Mouse (Mus musculus) layer of hippocampus, postnatal 25 days (tissue): ENCODE measurements around the gene Rsph6a. TPM values are rescaled to one million over a fixed set of nuclear protein-coding genes. Genes with fewer than 3 reads are reported as not detected.

ENCODE experiments used
- DNase-seq, 2 experiments: peaks; one replicate each; pipeline ENCODE4 v3.0.0; 2022; ENCODE audit warnings: mixed read lengths in 2 of 2, low spot score in 1 of 2; ENCODE audit errors: extremely low spot score in 1 of 2
- microRNA-seq, 2 experiments: library from miRNA; unstranded; fragments of <30 nt; microRNA quantifications; one replicate each; pipeline ENCODE4 v1.2.0; 2021
- total RNA-seq, 2 experiments: library from RNA; stranded (reverse); gene quantifications; 2 replicates each; pipeline ENCODE4 v1.2.3; 2021

Rsph6a gene
- total RNA-seq, 2 experiments from 2014 or later = 0.10 TPM; not detected in 1

DNA sequence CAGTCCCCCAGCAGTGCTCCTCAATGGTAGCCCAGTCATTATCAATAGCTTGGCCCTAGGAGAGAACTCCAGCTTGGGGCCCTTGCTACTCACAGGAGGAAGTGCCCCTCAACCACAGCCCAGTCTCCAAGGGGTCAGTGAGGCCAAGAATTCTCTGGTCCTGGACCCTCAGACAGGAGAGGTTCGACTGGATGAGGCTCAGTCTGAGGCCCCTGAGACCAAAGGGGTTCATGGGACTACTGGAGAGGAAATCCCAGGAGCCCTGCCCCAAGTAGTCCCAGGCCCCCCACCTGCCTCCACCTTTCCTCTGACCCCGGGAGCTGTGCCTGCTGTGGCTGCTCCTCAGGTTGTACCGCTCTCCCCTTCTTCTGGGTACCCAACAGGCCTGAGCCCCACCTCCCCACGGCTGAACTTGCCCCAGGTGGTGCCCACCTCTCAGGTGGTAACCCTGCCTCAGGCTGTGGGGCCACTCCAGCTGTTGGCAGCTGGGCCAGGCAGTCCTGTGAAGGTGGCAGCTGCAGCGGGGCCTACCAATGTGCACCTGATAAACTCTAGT lies 42.0 kb downstream of the Rsph6a start:
- DNase-seq = no peak

DNA sequence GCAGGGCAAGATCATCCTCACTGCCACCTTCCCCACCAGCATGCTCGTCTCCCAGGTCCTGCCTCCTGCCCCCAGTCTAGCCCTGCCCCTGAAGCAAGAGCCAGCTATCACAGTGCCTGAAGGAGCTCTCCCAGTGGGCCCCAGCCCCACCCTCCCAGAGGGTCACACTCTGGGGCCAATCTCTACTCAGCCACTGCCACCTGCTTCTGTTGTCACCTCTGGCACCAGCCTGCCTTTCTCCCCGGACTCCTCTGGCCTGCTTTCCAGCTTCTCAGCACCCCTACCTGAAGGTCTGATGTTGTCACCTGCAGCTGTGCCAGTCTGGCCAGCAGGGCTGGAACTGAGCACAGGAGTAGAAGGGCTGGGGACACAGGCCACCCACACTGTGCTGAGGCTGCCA lies 42.7 kb downstream of the Rsph6a start:
- no peak for DNase-seq

DNA sequence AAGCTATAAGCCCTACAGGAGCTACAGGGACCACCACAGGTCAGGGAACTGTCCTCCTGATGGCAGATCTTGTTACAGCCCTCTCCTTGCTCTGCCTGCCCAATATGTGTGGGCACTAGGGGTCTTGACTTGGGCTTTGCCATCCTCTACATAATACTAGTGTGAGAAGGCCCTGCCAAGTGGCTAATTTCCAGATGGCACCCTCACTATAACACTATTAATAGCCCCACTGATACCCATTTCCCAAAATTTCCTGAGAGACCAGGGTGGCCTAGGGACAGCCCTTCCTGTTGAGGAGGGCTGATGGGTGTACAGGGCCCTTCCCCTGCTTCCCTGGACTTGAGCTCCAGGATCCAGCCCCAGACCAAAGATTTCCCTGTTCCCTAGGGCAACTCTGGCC lies 43.4 kb downstream of the Rsph6a start:
- DNase-seq = no peak

DNA sequence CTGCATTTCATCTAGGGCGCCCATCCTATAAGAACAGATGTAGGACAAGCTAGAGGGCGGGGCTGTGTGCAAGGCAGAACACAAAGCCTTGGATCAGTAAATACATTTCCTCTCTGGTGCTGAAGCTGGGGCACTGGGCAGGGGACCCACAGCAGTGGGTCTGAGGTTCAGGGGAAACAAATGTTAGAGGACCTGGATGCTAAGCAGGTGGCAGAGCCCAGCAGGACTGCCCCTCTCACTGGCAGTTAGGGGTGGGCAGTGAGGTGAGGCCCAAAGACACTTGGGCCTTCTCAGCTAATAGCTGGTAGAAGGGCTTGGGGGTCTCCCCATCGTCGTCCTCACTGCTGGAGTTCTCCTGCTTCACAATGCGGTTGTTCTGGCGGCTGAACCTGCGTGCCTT lies 44.3 kb downstream of the Rsph6a start:
- no peak for DNase-seq

DNA sequence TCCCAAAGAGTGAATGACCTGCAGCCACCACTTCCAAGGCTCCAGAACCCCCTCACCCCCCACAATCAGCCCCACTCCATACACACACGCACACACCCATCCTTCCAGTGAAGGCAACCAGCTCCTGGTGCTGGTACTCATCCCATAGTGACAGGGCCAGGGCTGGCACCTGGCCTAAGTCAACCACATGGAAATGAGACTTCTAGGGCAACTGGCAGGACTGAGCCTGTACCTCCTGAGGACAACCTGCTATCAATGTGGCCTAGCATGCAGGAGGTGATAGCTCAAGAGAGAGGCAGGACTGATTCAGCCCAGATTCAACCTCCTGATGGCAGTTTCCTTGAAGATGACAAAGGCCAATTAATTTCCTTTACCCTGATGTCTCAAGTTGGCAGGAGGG lies 45.8 kb downstream of the Rsph6a start:
- no peak for DNase-seq

DNA sequence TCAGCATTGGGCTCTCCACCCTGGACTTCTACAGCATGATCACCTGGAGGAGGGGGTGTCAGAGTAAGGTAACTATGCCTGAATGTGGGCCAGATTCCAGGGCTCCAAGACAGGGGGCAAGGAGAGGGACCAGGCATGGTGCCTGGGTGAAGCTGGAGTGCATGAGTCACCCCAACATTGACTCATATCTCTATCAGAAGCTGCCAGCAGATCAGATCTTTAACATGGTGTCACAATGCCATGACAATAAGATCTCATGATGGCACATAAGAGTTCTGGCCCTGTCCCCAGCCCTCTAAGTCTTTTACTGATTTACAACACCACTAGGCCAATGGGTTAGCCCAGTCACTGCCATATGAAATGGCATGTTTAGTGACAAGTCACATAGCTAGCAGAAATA lies 49.3 kb downstream of the Rsph6a start:
- no peak for DNase-seq

DNA sequence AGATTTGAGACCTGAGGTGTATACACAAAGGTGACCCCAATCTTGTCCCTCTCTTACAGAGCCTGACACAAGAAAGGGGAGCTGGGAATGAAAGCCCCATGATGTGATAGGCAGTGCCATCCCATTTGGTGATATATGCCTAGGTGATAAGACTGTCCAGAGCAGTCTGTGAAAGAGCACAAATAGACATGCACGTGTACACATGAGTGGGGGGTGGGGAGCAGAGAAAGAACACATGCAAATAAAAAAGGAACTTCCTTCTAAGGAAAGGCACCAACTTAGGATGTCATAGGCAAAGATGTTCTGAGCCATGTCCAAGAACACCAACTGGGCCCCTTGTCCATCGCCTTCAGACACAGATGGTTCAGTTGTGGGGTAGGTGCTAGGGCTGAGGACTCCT lies 50.0 kb downstream of the Rsph6a start:
- DNase-seq = no peak

DNA sequence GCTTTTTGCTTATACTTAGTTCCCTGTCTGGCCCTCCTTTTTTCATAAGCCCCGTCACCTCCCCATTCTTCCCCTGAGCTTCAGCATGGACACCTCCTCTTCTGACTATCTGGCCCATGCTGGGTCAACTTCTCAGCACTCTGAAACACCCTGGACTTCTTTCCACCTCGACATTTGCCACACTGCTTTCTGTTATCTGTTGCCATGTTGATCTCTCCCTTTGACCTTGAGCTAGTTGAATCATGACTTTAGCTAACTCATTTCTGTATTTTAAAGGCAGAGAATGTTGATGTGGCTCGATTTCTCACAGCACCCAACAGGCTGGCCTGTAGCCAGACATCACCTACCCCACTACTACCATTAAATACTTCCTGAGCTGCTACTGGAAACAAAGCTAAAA lies 52.9 kb downstream of the Rsph6a start:
- no peak for DNase-seq

DNA sequence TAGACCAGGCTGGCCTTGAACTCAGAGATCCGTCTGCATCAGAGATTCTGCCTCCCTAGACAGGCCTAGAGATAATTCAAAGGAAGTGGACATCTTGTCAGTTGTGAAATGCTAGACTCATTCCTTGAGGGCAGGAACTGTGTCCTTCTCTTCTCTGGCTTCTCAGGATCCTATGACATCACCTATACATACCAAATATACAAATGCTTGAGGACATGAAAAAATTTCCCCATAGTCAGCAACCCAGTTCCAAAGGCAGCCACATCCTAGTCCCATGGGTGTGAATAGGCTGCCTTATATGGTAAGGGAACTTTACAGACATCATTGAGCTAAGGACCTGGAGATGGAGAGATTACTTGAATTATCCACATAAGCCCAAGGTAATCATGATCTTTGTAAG lies 55.1 kb downstream of the Rsph6a start:
- DNase-seq = no peak

DNA sequence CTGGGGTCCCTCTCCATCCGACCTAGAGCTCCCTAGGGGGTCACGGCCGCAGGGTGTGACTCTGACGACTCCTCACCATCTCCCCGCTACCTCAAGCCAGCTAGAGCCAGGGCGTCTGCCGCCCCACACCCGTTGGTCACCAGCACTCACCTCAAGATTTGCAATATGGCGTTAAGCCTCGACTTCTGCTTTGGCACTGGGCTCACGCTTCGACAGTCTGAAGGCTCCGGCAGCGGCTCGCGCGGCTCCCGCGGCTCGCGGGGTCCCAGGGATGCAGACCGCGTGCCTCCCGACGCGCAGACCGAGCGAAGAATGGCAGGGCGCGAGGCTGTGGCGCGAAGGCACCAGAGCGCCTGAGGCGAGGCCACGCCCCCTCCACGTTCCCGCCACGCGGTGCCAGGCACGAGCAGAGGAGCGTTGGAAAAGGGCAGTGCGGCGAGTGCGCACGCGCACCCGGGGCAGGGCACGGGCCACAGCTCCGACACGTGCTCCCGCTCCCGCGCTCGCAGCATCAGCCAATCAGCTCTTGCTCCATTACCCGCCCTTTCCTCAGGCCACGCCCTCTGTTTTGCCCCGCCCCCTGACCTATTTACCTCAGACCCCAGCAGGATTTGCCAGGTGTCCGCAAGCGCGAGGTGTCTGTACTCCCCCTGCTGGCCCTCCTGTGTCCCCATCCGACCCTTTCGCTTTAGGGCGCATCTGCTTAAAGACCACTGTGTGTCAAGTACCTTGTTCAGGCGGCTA lies 63.7 kb downstream of the Rsph6a start, which contains the start of gene Gm4969:
Gene Gm4969, minus strand, starts transcription at position 341 of the 744 bp plus-strand sequence.
- DNase-seq = peak in 1 of 2 experiments; percentile 31

DNA sequence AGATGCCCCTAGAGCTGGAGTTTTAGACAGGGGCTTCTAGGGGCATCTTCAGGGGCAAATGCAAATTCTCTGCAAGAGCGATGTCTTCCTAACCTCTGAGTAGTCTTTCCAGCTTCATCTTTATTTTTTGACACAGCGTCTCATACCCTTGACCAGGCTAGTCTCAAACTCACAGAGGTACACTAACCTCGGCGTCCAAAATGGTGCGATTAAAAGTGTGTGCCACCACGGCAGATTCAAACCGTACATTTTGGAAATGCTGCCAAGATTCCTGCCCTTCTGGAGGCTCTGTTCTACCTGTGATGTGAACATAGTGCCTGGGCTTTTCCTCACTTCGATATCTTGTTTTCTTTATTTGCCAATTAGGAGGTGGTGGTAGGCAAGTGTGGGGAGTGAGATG lies 64.6 kb downstream of the Rsph6a start:
- no peak for DNase-seq

DNA sequence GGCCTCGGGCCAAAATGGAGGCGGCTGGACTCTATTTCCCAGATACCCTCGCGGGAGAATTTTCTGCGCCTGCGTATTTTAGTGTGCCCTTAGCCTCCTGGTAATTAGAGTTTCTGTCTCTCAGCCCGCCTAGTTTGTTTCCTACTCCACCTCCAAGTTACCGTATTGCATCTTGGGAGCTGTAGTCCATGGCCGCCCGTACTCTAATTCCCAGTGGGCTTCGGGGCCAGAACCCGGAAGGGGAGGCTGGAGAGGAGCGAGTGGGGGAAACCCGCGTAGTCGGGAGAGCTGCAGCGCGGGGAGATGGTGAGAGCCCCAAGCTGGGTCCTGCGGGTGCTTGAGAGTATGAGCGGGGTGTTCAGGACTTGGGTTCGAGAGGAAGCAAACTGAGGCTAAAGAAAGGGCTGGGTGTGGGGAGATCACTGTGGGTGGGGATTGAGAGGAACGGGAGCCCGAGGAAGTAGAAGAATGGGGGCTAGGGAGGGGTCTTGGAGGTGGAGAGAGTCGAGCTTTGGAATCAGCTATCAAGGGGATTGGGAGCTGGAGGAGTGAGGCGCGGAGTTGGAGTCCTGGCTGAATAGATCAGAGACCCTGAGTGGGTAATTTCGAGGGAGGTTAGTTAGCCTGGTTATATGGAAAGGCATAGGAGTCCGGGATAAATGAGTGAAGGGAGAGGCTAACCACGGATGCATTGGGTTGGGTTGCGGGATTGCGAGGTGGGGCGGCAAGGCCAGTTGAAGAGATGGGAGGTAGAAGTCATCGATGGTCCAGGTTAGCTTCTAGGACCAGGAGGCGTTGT lies 65.3 kb downstream of the Rsph6a start, which contains the start of gene Fbxo46:
Gene Fbxo46, plus strand, starts transcription at position 229 of the 799 bp plus-strand sequence.
- peak; percentile 79 to 82 for DNase-seq

DNA sequence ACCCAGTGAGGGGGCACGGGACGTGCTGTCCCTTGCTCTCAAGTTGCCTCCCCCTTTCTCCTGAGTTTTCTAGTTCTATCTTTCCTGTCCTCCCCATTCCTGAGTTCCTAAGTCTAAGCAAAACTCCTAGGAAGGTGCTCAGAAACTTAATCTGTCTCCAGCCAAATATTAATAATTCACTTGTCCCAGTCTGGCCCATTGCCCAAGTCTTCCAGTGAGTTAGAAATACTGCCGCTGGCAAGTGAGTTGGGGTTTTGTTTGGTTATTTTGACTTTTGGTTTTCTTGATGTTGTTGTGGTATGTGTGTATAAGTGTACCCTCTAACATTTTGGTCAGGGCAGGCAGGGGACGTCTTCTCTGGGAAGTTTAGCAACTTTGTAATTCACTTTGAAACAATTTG lies 67.2 kb downstream of the Rsph6a start:
- no peak for DNase-seq

Small RNA genes lying within 50 kb of the gene (microRNA-seq; reads per million reads assigned to microRNA genes)
- 2.9 to 3.2 reads per million in 2 experiments for gene Mir3100

Other genes with a start within 250 kb of the Rsph6a start
- gene Psg17, start 233.1 kb upstream of the Rsph6a start, total RNA-seq = not detected
- 1 to 10 TPM; 1.9 to 2.2 TPM for gene Mill2, start 214.7 kb upstream of the Rsph6a start, total RNA-seq
- 10 to 100 TPM in 1 of 2 experiments, 1 to 10 TPM in 1; 8.6 to 17.9 TPM for gene Pglyrp1, start 183.4 kb upstream of the Rsph6a start, total RNA-seq
- 10 to 100 TPM in 1 of 2 experiments, 1 to 10 TPM in 1; 9.5 to 13.5 TPM for gene Ccdc61, start 144.3 kb upstream of the Rsph6a start, total RNA-seq
- 10 to 100 TPM; 69.2 to 93.3 TPM for gene Nova2, start 128.8 kb upstream of the Rsph6a start, total RNA-seq
- gene Nanos2, start 67.3 kb upstream of the Rsph6a start, total RNA-seq = under 1 TPM; 0.17 to 0.70 TPM
- gene Mypop, start 63.4 kb upstream of the Rsph6a start, total RNA-seq = 10 to 100 TPM; 44.9 to 48.3 TPM
- 10 to 100 TPM; 51.7 to 53.5 TPM for gene Irf2bp1, start 50.6 kb upstream of the Rsph6a start, total RNA-seq
- not detected for gene Foxa3, start 31.2 kb upstream of the Rsph6a start, total RNA-seq
- 100 to 1,000 TPM; 111 to 113 TPM for gene Sympk, start 30.3 kb upstream of the Rsph6a start, total RNA-seq
- gene Dmwd, start 21.5 kb downstream of the Rsph6a start, total RNA-seq = 100 to 1,000 TPM; 151 to 152 TPM
- gene Dmpk, start 29.2 kb downstream of the Rsph6a start, total RNA-seq = 10 to 100 TPM; 26.7 to 39.3 TPM
- 1 to 10 TPM; 1.8 to 2.6 TPM for gene Six5, start 39.9 kb downstream of the Rsph6a start, total RNA-seq
- gene Gm4969, start 63.7 kb downstream of the Rsph6a start, total RNA-seq = under 1 TPM; 0.42 to 0.49 TPM
- 10 to 100 TPM; 13.2 to 14.2 TPM for gene Fbxo46, start 65.2 kb downstream of the Rsph6a start, total RNA-seq
- gene Qpctl, start 94.6 kb downstream of the Rsph6a start, total RNA-seq = 10 to 100 TPM; 17.9 to 19.7 TPM
- gene Snrpd2, start 95.0 kb downstream of the Rsph6a start, total RNA-seq = 10 to 100 TPM; 72.4 to 84.8 TPM
- gene Gipr, start 111.4 kb downstream of the Rsph6a start, total RNA-seq = under 1 TPM; 0.37 to 0.77 TPM
- 100 to 1,000 TPM; 157 to 164 TPM for gene Eml2, start 121.7 kb downstream of the Rsph6a start, total RNA-seq
- 1 to 10 TPM; 2.2 to 2.5 TPM for gene Gpr4, start 157.8 kb downstream of the Rsph6a start, total RNA-seq
- 10 to 100 TPM; 36.5 to 41.5 TPM for gene Opa3, start 173.6 kb downstream of the Rsph6a start, total RNA-seq
- 10 to 100 TPM; 15.2 to 16.3 TPM for gene Vasp, start 217.1 kb downstream of the Rsph6a start, total RNA-seq
- not detected for gene Ppm1n, start 225.4 kb downstream of the Rsph6a start, total RNA-seq
- 10 to 100 TPM; 85.9 to 96.3 TPM for gene Rtn2, start 227.9 kb downstream of the Rsph6a start, total RNA-seq